Mouse (Mus musculus): ENCODE measurements around the gene Dennd1a. TPM values are rescaled to one million over a fixed set of nuclear protein-coding genes. Genes with fewer than 3 reads are reported as not detected.

The Dennd1a gene
- total RNA-seq (2023): 55.8 TPM

DNA sequence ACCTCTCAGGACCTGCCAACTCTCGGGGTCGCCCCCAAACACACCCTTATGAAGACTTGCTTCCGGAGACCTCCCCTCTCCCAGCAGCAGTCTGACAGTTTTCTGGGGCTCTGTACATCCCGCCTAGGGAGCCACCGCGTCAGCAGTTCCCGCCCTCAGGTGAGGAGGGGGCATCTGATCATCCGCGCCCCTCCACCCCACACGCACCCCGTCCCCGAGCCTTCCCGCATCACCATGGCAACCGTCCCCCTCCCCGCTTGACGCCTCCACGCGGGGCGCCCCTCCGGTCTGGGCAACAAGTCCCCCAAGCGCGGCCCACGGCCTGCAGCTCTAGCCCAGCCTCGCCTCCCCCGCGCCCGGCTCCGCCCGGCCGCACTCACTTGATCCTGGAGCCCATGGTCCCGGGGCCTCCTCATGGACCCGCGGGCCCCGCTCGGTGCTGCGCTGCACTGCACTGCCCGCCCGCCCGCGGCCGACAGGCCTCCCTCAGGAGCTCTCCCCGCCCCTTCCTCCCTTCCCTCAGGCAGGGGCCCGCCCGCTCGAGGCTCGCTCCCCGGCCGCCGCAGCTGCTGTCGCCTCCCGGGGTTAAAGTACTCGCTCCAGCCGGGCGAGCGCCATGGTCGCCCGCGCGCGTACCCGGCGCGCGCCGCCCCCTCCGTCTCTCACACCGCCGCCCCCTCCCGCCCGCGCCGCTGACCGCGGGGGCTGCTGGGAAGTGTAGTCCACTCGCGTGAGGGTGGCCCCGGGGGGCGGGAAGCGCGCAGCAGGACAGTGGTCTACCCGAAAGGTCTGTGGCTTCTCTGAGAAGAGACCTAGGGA lies at the start of gene Dennd1a:
Dennd1a (minus strand) TSS at position 658 of the 819 bp plus-strand sequence.

DNA sequence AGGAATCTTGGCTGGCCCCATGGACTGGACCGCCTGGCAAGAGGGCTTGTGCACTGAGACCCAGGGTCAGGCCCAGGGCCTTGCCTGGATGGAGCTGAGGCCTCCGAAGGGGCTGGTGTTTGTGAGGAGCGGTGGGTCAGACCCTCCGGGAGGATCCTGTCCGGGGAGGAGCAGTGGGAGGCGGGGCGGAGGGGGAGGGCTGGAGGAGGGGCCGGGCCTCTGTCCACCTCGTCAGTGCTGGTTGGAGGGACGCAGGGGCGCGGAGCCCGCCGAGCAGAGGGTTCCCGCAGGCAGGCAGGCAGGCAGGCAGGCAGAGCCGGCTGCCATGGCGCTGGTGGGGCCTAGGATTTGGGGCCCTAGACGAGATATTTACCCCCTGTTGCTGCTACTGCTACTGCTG lies 511.2 kb downstream of the Dennd1a start, which contains the start of gene Crb2:
Crb2 (plus strand) TSS at position 234 of the 400 bp plus-strand sequence.

Other genes with a start within 250 kb of the Dennd1a start
- not detected for gene Lhx2, start 51.9 kb upstream of the Dennd1a start, total RNA-seq (2023)
- gene Nek6, start 224.3 kb upstream of the Dennd1a start, total RNA-seq (2023): 0.77 TPM